Mouse (Mus musculus) cerebellum, postnatal 4 days (tissue): ENCODE measurements around the gene Slc28a3.

ENCODE experiments used
- DNase-seq, 2 experiments: peaks; one replicate each; pipeline ENCODE4 v3.0.0; 2022; ENCODE audit warnings: low spot score in 2 of 2, mixed read lengths in 1 of 2

The Slc28a3 gene

GRCm38 (mm10) chr13:58610716-58611115, at the start of gene Slc28a3:
TSS of gene Slc28a3 (minus strand) at chr13:58610877.
- DNase-seq = no peak

DNA sequence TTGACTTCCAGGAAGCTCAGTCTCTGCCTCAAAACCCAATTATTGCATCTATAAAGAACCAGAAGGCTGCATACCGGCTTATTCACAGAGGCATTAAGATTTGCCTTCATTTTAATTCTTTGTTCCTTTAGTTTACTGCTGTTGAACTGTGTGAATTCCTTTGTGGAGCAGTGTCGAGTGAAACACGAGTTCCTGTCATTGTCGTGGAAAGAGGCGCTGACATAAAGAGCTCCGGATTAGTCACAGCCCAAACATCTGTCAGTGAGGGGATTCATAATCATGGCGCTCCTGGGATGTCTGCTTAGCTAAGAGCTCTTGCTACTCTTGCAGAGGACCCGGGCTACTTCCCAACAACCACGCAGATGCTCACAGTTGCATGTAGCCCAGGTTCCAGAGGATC, 47.3 kb upstream of the Slc28a3 start:
- DNase-seq = no peak

DNA sequence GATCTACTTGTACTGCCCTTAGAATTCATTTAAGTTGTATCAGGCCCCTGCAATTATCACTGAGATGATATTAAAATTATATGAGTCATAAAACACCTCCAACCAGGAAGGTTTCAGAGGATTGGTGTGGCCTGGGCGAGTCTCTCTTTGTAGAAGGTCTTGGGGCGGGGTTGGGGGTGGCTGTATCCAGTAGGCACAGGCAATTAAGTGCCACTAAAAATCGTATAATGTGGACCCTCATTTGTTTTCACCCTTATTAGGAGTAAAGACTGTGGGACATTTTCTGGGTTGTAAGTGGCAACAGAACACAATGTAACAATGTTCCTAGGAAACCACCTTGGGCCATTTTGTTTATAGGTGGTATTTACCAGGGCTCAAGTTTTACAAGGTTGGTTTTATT, 46.2 kb upstream of the Slc28a3 start:
- no peak for DNase-seq

- DNase-seq = no peak
These were observed 44.9 kb upstream of the Slc28a3 start for GRCm38 (mm10) chr13:58655552-58655951.

DNA sequence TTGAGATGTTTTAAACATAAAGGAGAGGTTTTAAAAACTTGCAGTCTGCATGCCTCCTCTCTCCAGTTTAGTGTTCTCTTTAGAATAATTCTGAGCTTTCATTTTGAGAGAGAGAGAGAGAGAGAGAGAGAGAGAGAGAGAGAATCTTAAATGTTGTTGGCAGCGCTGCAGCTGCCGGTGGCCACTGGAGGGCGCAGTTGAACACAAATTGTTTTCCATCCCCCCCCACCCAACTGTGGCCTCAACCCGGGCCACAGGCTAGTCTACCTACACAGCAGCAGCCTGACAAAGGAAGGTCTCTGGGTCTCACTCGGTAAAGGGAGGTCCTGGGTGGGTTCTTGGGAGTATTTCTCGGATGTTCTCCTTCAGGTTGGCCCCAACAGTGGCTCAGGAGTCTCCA, 29.7 kb upstream of the Slc28a3 start:
- peak; percentile 71 to 72 for DNase-seq

- DNase-seq = peak; percentile 44 to 66
These were observed 28.3 kb upstream of the Slc28a3 start for GRCm38 (mm10) chr13:58638950-58639349.

DNA sequence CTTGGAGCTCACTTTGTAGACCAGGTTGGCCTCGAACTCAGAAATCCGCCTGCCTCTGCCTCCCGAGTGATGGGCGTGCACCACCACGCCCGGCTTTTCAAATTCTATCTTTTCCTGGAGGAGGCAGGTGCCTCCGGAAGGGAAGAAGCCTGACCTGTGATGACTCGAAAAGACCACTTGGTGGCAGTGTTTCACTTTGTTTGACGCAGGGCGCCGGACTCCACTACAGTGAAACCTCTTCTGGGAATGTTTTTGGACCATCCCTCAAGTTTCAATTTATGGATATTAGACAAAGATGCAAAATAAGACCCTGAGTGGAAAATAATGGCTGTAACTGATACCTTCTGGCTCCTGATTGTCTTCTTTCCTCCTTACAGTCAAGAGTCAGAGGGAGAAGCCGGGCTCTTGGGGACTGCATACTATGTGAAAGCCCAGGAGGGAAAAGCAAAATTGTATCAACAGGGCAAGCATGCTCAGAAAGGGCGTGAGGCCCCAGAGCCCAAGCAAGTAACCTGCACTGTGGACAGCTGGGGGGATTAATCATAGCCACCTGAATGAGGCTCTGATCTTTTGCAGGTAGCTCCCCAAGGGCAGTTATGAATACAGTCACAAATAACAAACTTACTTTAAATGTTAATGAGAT, 26.8 kb upstream of the Slc28a3 start:
- DNase-seq = peak; percentile 40 to 69

DNA sequence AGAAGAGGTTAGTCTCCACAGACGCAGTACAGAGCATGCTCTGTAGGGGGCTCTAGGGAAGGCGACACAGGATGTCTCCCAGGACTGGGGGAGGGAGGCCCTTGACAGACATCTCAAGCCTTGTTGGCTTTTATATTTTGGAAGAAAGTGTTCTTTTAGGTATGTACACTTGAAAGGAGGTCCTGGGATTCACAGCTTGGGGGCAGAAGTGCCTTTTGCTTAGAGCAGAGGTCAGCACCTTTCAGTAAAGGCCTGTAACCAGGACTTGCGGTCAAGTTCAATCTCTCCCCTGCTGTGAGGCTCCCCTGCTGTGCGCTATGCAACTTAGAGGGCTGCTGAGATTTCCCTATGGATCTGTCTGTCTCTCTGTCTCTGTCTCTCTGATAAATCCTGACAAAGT, 23.2 kb upstream of the Slc28a3 start:
- DNase-seq = no peak

GRCm38 (mm10) chr13:58630756-58631155, 20.1 kb upstream of the Slc28a3 start:
- no peak for DNase-seq

DNA sequence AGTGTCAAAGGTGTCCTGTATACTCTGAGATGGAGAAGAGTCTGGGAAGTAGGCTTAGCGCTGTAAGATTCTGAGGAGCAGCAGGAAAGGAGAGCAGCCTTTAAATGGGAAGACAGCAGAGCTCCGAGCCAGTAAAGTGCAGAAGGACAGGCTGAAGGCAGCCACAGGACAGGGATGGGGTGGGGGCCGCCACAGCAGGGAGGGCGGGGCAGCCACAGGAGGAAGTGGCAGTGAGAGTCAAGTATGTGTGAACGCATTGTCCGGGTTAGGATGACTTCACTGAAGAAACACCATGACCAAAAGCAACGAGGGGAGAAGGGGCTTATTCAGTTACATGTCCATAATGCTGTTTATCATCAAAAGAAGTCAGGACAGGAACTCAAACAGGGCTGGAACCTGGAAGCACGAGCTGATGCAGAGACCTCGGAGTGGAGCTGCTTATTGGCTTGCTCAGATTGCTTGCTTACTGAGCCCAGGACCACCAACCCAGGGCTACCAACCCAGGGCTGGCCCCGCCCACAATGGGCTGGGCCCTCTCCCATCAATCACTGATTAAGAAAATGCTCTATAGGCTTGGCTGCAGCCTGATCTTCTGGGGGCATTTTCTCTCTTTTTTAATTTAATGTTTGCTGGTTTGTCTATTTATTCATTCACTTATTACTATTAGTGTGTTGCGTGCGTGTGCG, 18.8 kb upstream of the Slc28a3 start:
- no peak for DNase-seq

- DNase-seq = no peak
These were observed 12.0 kb upstream of the Slc28a3 start for GRCm38 (mm10) chr13:58622647-58623046.

DNA sequence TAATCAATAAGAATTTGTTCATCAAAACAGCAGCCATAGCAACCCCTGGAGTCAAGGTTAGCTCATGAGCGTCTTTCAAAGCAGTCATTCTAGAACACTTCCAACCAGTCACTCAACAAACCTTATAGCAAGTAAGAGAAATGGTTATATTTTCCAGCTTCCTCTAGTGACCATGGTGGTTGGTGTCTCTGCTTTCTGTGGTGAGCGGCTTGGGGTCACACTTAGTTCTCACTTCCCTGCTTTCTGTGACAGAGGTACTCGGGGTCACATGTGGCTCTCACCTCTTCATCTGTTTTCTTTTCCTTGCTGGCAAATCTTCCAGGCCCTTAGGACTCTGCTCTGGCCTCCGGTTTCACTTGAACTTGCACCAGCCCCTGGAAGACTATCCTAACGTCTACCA, 8.6 kb upstream of the Slc28a3 start:
- DNase-seq = no peak

- DNase-seq = no peak
These were observed 618 bp downstream of the Slc28a3 start for GRCm38 (mm10) chr13:58610059-58610458.

DNA sequence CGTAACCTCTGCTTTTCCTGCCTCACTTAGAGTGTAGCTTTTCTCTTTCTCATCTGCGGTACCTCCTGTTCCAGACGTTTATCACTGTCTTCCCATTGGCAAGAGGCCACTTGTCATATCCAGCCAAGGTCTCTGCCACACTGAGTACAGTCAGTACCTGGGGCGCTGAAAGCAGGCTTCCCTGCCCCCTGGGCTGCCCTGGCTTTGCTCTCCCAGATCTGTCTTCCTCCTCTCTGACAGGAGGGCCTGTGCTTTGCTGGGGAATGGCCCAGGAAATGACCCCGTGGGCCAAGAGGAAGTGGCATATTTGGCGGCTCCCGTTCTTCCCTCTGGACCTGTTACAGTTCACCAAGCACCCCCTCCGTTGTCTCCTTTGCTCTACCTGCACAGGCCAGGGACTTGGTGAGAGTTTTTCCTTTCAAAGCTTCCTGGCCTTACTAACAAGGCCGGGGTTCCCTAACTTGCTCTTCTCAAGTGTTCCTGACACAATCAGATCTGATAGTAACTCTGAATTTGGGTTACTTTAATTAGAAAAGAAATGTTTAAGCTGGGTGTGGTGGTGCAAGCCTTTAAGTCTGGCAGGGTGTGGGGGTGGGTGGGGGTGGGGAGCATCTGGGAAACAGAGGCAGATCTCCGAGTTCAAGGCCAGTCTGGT, 9.3 kb downstream of the Slc28a3 start:
- DNase-seq = no peak

DNA sequence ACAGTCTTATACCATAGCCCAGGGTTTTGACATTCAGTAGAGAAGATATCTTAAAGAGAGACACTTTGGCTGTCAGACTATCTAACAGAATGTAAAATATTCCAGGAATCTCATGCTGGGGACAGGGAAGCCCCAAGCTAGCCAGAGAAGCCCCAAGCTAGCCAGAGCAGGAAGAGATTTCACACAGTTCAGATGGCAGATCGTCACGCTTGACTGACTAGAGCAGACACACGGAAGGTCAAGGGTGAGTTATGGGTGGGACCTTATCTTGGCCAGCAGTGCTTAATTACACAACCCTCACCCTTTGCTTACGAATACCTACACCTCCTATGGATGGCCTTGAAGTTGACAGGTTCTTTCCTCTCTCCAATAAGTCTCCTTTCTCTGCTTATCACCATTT, 12.1 kb downstream of the Slc28a3 start:
- DNase-seq = no peak

- DNase-seq = peak in 1 of 2 experiments; percentile 44
These were observed 17.5 kb downstream of the Slc28a3 start for GRCm38 (mm10) chr13:58593129-58593528.

DNA sequence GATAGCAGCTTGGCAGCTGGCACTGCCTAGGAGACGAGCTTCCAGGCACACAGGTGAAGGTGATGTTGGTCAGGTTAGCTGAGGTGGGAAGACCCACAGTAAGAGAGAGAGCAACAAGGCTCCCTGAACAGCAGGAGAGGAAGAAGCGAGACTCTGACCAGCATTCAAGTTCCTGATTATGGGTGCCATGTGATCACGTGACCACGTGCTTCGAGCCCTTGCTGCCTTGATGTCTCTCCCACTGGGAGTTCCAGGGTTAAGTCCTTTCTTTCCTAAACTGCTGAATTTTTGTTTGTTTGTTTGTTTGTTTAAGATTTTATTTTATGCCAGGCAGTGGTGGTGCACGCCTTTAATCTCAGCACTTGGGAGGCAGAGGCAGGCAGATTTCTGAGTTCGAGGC, 18.8 kb downstream of the Slc28a3 start:
- DNase-seq = no peak

DNA sequence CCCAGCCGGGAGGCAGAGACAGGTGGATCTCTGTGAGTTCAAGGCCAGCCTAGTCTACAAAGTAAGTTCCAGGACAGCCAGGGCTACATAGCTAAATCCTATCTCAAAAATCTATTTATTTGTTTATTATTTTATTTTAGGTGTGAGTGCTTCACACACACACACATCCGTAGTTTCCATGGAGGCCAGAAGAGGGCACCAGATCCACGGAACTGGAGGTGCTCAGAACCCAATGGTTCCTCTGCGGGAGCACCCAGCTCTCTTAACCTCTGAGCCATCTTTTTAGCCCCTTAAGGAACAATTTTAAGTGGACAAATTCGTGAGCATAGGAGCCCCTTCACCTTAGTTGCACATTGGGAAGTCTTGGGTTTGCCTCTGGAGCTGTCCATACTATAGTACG, 20.0 kb downstream of the Slc28a3 start:
- peak in 1 of 2 experiments; percentile 48 for DNase-seq

DNA sequence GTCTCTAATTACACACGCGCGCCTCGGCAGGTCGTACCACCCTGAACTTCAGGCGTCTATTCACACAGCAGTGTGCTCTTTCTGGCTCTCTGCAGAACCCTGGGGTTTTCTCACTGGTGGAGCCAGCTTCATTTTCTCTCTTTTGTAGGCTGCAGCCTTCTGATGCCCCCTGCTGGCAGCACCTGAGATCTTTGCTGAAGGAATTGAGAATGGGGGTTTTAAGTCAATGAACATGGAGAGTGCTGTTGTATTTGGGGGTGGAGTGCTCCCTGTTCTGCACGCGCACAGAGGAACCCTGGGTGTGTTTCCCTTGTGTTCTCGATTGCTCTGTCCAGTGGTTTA, 21.2 kb downstream of the Slc28a3 start:
- DNase-seq = peak; percentile 66 to 80

- no peak for DNase-seq
These were observed 21.8 kb downstream of the Slc28a3 start for GRCm38 (mm10) chr13:58588655-58589516.

DNA sequence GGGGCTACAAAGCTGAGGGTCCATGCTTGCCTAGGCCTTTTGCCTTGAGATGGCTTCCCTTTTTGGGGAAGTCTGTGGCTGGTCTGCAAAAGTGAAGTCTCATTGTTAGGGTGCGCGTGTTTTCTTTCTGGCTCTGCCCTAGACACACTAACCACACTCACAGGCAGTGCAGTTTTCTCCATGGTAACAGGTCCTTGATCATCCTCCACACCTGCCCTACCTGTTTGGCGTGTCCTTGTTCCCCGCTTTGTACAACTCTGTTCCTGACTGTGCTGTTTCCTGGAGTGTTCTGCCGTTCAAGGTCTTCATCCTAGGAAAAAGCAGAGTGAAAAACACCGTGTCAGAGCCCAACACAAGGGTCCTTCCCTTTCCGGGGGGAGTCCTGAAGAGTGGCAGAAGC, 22.7 kb downstream of the Slc28a3 start:
- DNase-seq = no peak

GRCm38 (mm10) chr13:58566181-58566580, 44.5 kb downstream of the Slc28a3 start:
- DNase-seq = no peak
